Mouse (Mus musculus) hindbrain, embryonic 10.5 days (tissue): Measurements from ENCODE around the gene Gm21976. TPM values are rescaled to one million over a fixed set of nuclear protein-coding genes. Genes with fewer than 3 reads are reported as not detected.

Experiments used
- DNase-seq: peaks from one replicate; pipeline ENCODE4 v3.0.0-alpha.2; 2017; ENCODE audit warnings: low spot score
- H3K27ac ChIP-seq: fragments of 300-500 bp; sonication (generic); 2 replicates; pipeline ENCODE4 v1.5.1; 2016; ENCODE audit warnings: mild to moderate bottlenecking, moderate library complexity
- H3K27me3 ChIP-seq: fragments of 300-500 bp; sonication (generic); 2 replicates; pipeline ENCODE4 v1.6.1; 2016; ENCODE audit warnings: mild to moderate bottlenecking; ENCODE audit not compliant: poor library complexity, insufficient read depth, severe bottlenecking
- H3K36me3 ChIP-seq: fragments of 300-500 bp; sonication (generic); 2 replicates; pipeline ENCODE4 v1.6.1; 2016; ENCODE audit warnings: mild to moderate bottlenecking, moderate library complexity
- H3K4me1 ChIP-seq: fragments of 300-500 bp; sonication (generic); replicated peaks from 2 replicates; pipeline ENCODE4 v1.6.1; 2016; ENCODE audit warnings: mild to moderate bottlenecking
- H3K4me3 ChIP-seq: fragments of 300-500 bp; sonication (generic); 2 replicates; pipeline ENCODE4 v1.5.1; 2016; ENCODE audit warnings: mild to moderate bottlenecking, moderate library complexity
- H3K9me3 ChIP-seq: fragments of 300-500 bp; sonication (generic); 2 replicates; pipeline ENCODE4 v1.6.1; 2016; ENCODE audit warnings: mild to moderate bottlenecking, moderate library complexity
- WGBS: fragments of 180-500 bp; shearing (Covaris S2); methylation state at CpG from one replicate; pipeline ENCODE4 v1.1.7; 2016; 5-methylcytosine and 5-hydroxymethylcytosine counted together
- polyA plus RNA-seq: library from polyadenylated mRNA; unstranded; fragments of >200 nt; fragmentation: Nextera tagmentation; extraction: Ambion mirVana; gene quantifications from 2 replicates; pipeline ENCODE4 v1.2.1, GENCODE M21; 2016

Gene Gm21976
- polyA plus RNA-seq, 1 experiment from 2014 or later, result not detected

GRCm38 (mm10) chr13:98306393-98306792, 26.7 kb downstream of the Gm21976 start:
- H3K27ac ChIP-seq, result no peak overlapping the region
- whole genome bisulfite sequencing, result 49% methylated on average over 5 of the region's 5 CpGs
- no peak for DNase-seq

GRCm38 (mm10) chr13:98306852-98307475, 27.3 kb downstream of the Gm21976 start:
- Histone ChIP-seq H3K4me3 (no peak overlapping the region), H3K9me3 (no peaks in the 10 kb centered on the region), H3K4me1 (no peaks in the 10 kb centered on the region), H3K36me3 (peaks cover 48% of the 10 kb centered on the region), H3K27ac (no peak overlapping the region), H3K27me3 (no peaks in the 10 kb centered on the region)
- no peak for DNase-seq
- 59% methylated on average over 14 of the region's 14 CpGs for WGBS

More at GRCm38 (mm10) chr13:98306393-98306792, 26.7 kb downstream of the Gm21976 start:
- Histone ChIP-seq H3K4me3 (no peak overlapping the region), H3K4me1 (no peaks in the 10 kb centered on the region), H3K36me3 (peaks cover 43% of the 10 kb centered on the region), H3K9me3 (no peaks in the 10 kb centered on the region), H3K27me3 (no peaks in the 10 kb centered on the region)

GRCm38 (mm10) chr13:98308004-98308403, 28.3 kb downstream of the Gm21976 start:
- no peak for DNase-seq
- Histone ChIP-seq H3K4me1 (no peaks in the 10 kb centered on the region), H3K4me3 (no peak overlapping the region), H3K36me3 (peaks cover 59% of the 10 kb centered on the region), H3K27me3 (no peaks in the 10 kb centered on the region), H3K9me3 (no peaks in the 10 kb centered on the region), H3K27ac (no peak overlapping the region)
- WGBS, result 86% methylated on average over 5 of the region's 5 CpGs

- no peak overlapping the region for H3K4me3 ChIP-seq
- no peaks in the 10 kb centered on the region for H3K4me1 ChIP-seq
- H3K36me3 ChIP-seq, result peaks cover 66% of the 10 kb centered on the region
- H3K27ac ChIP-seq, result no peak overlapping the region
- no peaks in the 10 kb centered on the region for H3K9me3 ChIP-seq
- no peaks in the 10 kb centered on the region for H3K27me3 ChIP-seq
- WGBS, result 82% methylated on average over 4 of the region's 4 CpGs
- DNase-seq, result no peak
These were observed 29.0 kb downstream of the Gm21976 start for GRCm38 (mm10) chr13:98308724-98309123.

GRCm38 (mm10) chr13:98311597-98311996, 31.9 kb downstream of the Gm21976 start:
- WGBS, result 92% methylated on average over 5 of the region's 5 CpGs
- no peak overlapping the region for H3K4me3 ChIP-seq
- H3K27ac ChIP-seq, result no peak overlapping the region
- H3K9me3 ChIP-seq, result no peaks in the 10 kb centered on the region
- H3K4me1 ChIP-seq, result peaks cover 13% of the 10 kb centered on the region
- H3K36me3 ChIP-seq, result peaks cover 80% of the 10 kb centered on the region
- no peaks in the 10 kb centered on the region for H3K27me3 ChIP-seq
- no peak for DNase-seq

GRCm38 (mm10) chr13:98313631-98314030, 33.9 kb downstream of the Gm21976 start:
- H3K4me3 ChIP-seq, result no peak overlapping the region
- H3K27me3 ChIP-seq, result no peaks in the 10 kb centered on the region
- 82% methylated on average over 7 of the region's 7 CpGs for WGBS
- H3K27ac ChIP-seq, result no peak overlapping the region
- H3K36me3 ChIP-seq, result peaks cover 64% of the 10 kb centered on the region
- peaks cover 17% of the 10 kb centered on the region for H3K4me1 ChIP-seq
- no peak for DNase-seq
- H3K9me3 ChIP-seq, result no peaks in the 10 kb centered on the region

GRCm38 (mm10) chr13:98315124-98315523, 35.4 kb downstream of the Gm21976 start:
- no peak overlapping the region for H3K27ac ChIP-seq
- 78% methylated on average over 4 of the region's 4 CpGs for WGBS
- peaks cover 50% of the 10 kb centered on the region for H3K36me3 ChIP-seq
- no peaks in the 10 kb centered on the region for H3K9me3 ChIP-seq
- no peaks in the 10 kb centered on the region for H3K27me3 ChIP-seq
- DNase-seq, result no peak
- peak overlapping the region; percentile 100 for H3K4me3 ChIP-seq
- H3K4me1 ChIP-seq, result peaks cover 17% of the 10 kb centered on the region

GRCm38 (mm10) chr13:98316140-98316479, 36.4 kb downstream of the Gm21976 start:
- H3K4me3 ChIP-seq, result peak overlapping the region; percentile 100
- H3K27me3 ChIP-seq, result no peaks in the 10 kb centered on the region
- no peaks in the 10 kb centered on the region for H3K9me3 ChIP-seq
- DNase-seq, result no peak
- H3K27ac ChIP-seq, result peak overlapping the region; percentile 97
- peaks cover 40% of the 10 kb centered on the region for H3K36me3 ChIP-seq
- H3K4me1 ChIP-seq, result peaks cover 17% of the 10 kb centered on the region
- under 1% methylated on average over 17 of the region's 17 CpGs for WGBS

GRCm38 (mm10) chr13:98316480-98317245, 37.0 kb downstream of the Gm21976 start, which contains the start of gene Btf3:
Gene Btf3, minus strand, starts transcription at chr13:98317006.
- Histone ChIP-seq H3K27me3 (no peaks in the 10 kb centered on the region), H3K36me3 (peaks cover 35% of the 10 kb centered on the region), H3K4me3 (peak within 1 kb of the TSS; percentile 100), H3K4me1 (peaks cover 17% of the 10 kb centered on the region), H3K27ac (peak within 1 kb of the TSS; percentile 97), H3K9me3 (no peaks in the 10 kb centered on the region)
- under 1% methylated on average over 90 of the region's 90 CpGs for WGBS
- DNase-seq, result peak; percentile 95

- no peak for DNase-seq
- Histone ChIP-seq H3K4me3 (peak overlapping the region; percentile 100), H3K9me3 (no peaks in the 10 kb centered on the region), H3K27ac (peak overlapping the region; percentile 97), H3K36me3 (peaks cover 29% of the 10 kb centered on the region), H3K4me1 (peaks cover 17% of the 10 kb centered on the region), H3K27me3 (no peaks in the 10 kb centered on the region)
- 4% methylated on average over 16 of the region's 16 CpGs for WGBS
These were observed 37.6 kb downstream of the Gm21976 start for GRCm38 (mm10) chr13:98317246-98317677.

- WGBS, result 93% methylated on average over 6 of the region's 6 CpGs
- no peak overlapping the region for H3K27ac ChIP-seq
- H3K36me3 ChIP-seq, result peaks cover 22% of the 10 kb centered on the region
- H3K4me1 ChIP-seq, result peaks cover 17% of the 10 kb centered on the region
- H3K27me3 ChIP-seq, result no peaks in the 10 kb centered on the region
- DNase-seq, result no peak
- no peaks in the 10 kb centered on the region for H3K9me3 ChIP-seq
- H3K4me3 ChIP-seq, result peak overlapping the region; percentile 100
These were observed 38.2 kb downstream of the Gm21976 start for GRCm38 (mm10) chr13:98317911-98318310.

- no peak for DNase-seq
- WGBS, result 82% methylated on average over 11 of the region's 11 CpGs
- Histone ChIP-seq H3K27ac (no peak overlapping the region), H3K4me1 (no peaks in the 10 kb centered on the region), H3K4me3 (no peak overlapping the region), H3K9me3 (no peaks in the 10 kb centered on the region), H3K36me3 (0 out of 2 replicates have a peak, but pooled peaks cover 9% of the 10 kb centered on the region), H3K27me3 (no peaks in the 10 kb centered on the region)
These were observed 45.3 kb downstream of the Gm21976 start for GRCm38 (mm10) chr13:98325034-98325433.

- Histone ChIP-seq H3K27me3 (no peaks in the 10 kb centered on the region), H3K36me3 (no peaks in the 10 kb centered on the region), H3K9me3 (no peaks in the 10 kb centered on the region), H3K4me1 (no peaks in the 10 kb centered on the region), H3K4me3 (no peak overlapping the region), H3K27ac (no peak overlapping the region)
- WGBS, result 52% methylated on average over 2 of the region's 2 CpGs
- no peak for DNase-seq
These were observed 52.4 kb downstream of the Gm21976 start for GRCm38 (mm10) chr13:98332106-98332505.
